7 mouse cellular contexts compared by ENCODE assay signal in genomic region chrX:41911390-41912060, GRCm38 (mm10). TPM values are rescaled to one million over a fixed set of nuclear protein-coding genes. Genes with fewer than 3 reads are reported as not detected.
DNase-seq lines count a peak whose midpoint lies in the region; ATAC-seq and TF ChIP-seq lines count a peak whose summit lies in the region.

No protein-coding gene starts in this region.

- intact Hi-C loops in left cerebral cortex, postnatal 4 days (cut with DNase I) = no loop called here

- H3K4me2 ChIP-seq in intestine, postnatal 0 days (replicated peaks; ENCODE audit: low read depth) = peak overlapping the region; percentile 64
- H3K4me2 ChIP-seq in midbrain, embryonic 12.5 days (replicated peaks) = peak overlapping the region; percentile 61

- peak; percentile 91 for DNase-seq in adrenal gland, adult 2 months
- DNase-seq in embryo, embryonic 11.5 days (ENCODE audit: low read depth, low spot score) = peak; percentile 71
- peak; percentile 68 to 84 for DNase-seq in gastrocnemius, postnatal 4 days (ENCODE audit: low spot score in 2 of 2)
- DNase-seq in left cerebral cortex, postnatal 4 days = peak; percentile 88

- H3K27ac ChIP-seq in intestine, postnatal 0 days (ENCODE audit: low read depth, low read length) = peak overlapping the region; percentile 79
- H3K27ac ChIP-seq in midbrain, embryonic 12.5 days (replicated peaks) = peak overlapping the region; percentile 85
- H3K27ac ChIP-seq in small intestine, adult 2 months (ENCODE audit: insufficient read depth, low read depth, low read length) = peak overlapping the region; percentile 71

- 17% methylated on average over 55 of the region's 59 CpGs for WGBS in intestine, postnatal 0 days
- WGBS in midbrain, embryonic 12.5 days = 28% methylated on average over 37 of the region's 59 CpGs
- WGBS in small intestine, adult 2 months = 10% methylated on average over 55 of the region's 59 CpGs

- H3K9ac ChIP-seq in intestine, postnatal 0 days (ENCODE audit: low read depth, low read length) = peak overlapping the region; percentile 77
- H3K9ac ChIP-seq in midbrain, embryonic 12.5 days (replicated peaks) = peak overlapping the region; percentile 71

- H3K9me3 ChIP-seq in intestine, postnatal 0 days (ENCODE audit: control insufficient read depth) = no peaks in the 10 kb centered on the region
- no peaks in the 10 kb centered on the region for H3K9me3 ChIP-seq in midbrain, embryonic 12.5 days

- no peak for TF ChIP-seq CTCF in intestine, postnatal 0 days (IDR thresholded peaks at IDR 0.05; ENCODE audit: low read depth)
- TF ChIP-seq CTCF in small intestine, adult 2 months (IDR thresholded peaks at IDR 0.05; ENCODE audit: extremely low read depth, insufficient read length, insufficient replicate concordance, low read depth, low read length) = no peak

- H3K4me3 ChIP-seq in intestine, postnatal 0 days (ENCODE audit: low read depth, low read length) = peak overlapping the region; percentile 68
- peak overlapping the region; percentile 63 for H3K4me3 ChIP-seq in midbrain, embryonic 12.5 days
- H3K4me3 ChIP-seq in small intestine, adult 2 months (ENCODE audit: low read depth, low read length) = peak overlapping the region; percentile 91

- no peak for TF ChIP-seq POLR2A in small intestine, adult 2 months (IDR thresholded peaks at IDR 0.05; ENCODE audit: low read depth, low read length)

- no peaks in the 10 kb centered on the region for H3K27me3 ChIP-seq in intestine, postnatal 0 days (replicated peaks; ENCODE audit: control insufficient read depth, insufficient read depth, low read length)
- no peaks in the 10 kb centered on the region for H3K27me3 ChIP-seq in midbrain, embryonic 12.5 days
- H3K27me3 ChIP-seq in small intestine, adult 2 months (ENCODE audit: control insufficient read depth, insufficient read depth, low read length) = no peaks in the 10 kb centered on the region

- H3K4me1 ChIP-seq in intestine, postnatal 0 days (replicated peaks; ENCODE audit: control insufficient read depth, insufficient read depth, low read length) = no peaks in the 10 kb centered on the region
- peaks cover 4% of the 10 kb centered on the region; the same call in 1 of the 2 replicates for H3K4me1 ChIP-seq in midbrain, embryonic 12.5 days
- H3K4me1 ChIP-seq in small intestine, adult 2 months (ENCODE audit: control insufficient read depth, insufficient read depth, insufficient read length, low read length) = no peaks in the 10 kb centered on the region

- peak; percentile 94 for ATAC-seq in intestine, postnatal 0 days
- peak; percentile 98 for ATAC-seq in midbrain, embryonic 12.5 days (ENCODE audit: low FRiP score, low read depth)

- no peaks in the 10 kb centered on the region for H3K36me3 ChIP-seq in intestine, postnatal 0 days (ENCODE audit: control insufficient read depth, insufficient read depth)
- H3K36me3 ChIP-seq in midbrain, embryonic 12.5 days = no peaks in the 10 kb centered on the region
- H3K36me3 ChIP-seq in small intestine, adult 2 months (ENCODE audit: control insufficient read depth, insufficient read depth, low read length) = no peaks in the 10 kb centered on the region

RNA-seq across cellular contexts. Expression of gene Thoc2, which starts 8.9 kb away (rescaled TPM):
- 10 to 100 TPM; 53.8 to 71.9 TPM for total RNA-seq in adrenal gland, adult 2 months (2021)
- polyA plus RNA-seq in adrenal gland, adult 2 months (2012; rRNA removed) = 1.5 and 1.9 TPM in 2 replicates
- 10 to 100 TPM; 54.3 to 55.8 TPM for total RNA-seq in gastrocnemius, postnatal 4 days (2021)
- polyA plus RNA-seq in intestine, postnatal 0 days (2015; fragmentation: Nextera tagmentation; extraction: Ambion mirVana) = 36.5 and 38.2 TPM in 2 replicates
- 10 to 100 TPM; 70.9 to 79.1 TPM for total RNA-seq in left cerebral cortex, postnatal 4 days (2021)
- 109 and 115 TPM in 2 replicates for polyA plus RNA-seq in midbrain, embryonic 12.5 days (2016; fragmentation: Nextera tagmentation; extraction: Ambion mirVana)
- 0.39 and 1.0 TPM in 2 replicates for polyA plus RNA-seq in small intestine, adult 2 months (2012; rRNA removed)

Comparison
In these comparisons a context has a peak if more than half of its experiments do, and no peak if none do; other contexts are left out.
1. Peak in every context shown above with its lines: DNase-seq, ATAC-seq, H3K4me3 ChIP-seq and H3K27ac ChIP-seq.
2. RNA of gene Thoc2, which starts 8.9 kb away (polyA plus RNA-seq): 109 to 115 TPM in midbrain, embryonic 12.5 days and 36.5 to 38.2 TPM in intestine, postnatal 0 days; 1.5 to 1.9 TPM in adrenal gland, adult 2 months and 0.39 to 1.0 TPM in small intestine, adult 2 months; every median in the first group is over 10 times any median in the second.